Comparison of ENCODE assay signal across 8 mouse cellular contexts in the genomic region with DNA sequence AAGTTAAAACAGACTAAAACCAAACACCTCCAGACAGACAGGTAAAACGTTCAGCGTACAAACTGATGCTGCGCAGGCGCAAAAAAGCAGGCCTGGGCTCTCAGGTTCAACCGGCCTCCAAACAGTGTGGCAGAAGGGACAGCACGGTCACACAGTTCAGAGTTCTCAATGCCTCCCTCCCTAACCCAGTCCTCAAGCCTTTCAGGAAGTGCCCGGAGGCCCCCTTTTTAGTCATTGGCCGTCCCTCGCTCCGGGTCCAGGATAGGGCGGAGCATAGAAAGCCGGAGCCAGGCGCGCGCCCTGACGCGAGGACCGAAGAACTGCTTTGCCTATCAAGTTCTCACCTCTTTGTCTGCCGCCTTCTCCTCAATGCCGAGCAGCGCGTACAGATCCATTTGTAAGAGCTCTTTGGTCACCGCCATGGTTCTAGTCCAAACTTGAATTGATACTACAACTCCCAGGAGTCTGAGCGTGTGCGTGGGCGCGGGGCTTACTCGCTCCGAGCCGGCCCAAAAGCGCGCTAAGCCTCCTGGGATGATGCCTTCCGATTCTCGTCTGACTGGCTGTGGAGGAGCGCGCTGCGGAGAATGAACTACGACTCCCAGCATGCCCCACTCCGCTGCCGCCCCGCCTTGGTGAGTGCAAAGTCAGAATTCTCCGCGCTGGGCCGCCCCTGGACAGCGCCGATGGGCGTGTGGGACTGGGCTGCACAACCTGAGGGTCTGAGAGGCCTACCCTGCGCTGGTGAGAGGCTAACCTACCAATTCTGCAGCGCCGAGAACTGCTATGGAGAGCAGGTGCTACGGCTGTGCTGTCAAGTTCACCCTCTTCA. TPM values are rescaled to one million over a fixed set of nuclear protein-coding genes. Genes with fewer than 3 reads are reported as not detected.
DNase-seq lines count a peak whose midpoint lies in the region; ATAC-seq and TF ChIP-seq lines count a peak whose summit lies in the region.

A gene (plus strand): TSS at position 274 of the 832 bp plus-strand sequence.
A gene (minus strand): TSS at position 452 of the 832 bp plus-strand sequence.

- H3K4me3 ChIP-seq in C2C12 (ENCODE audit: insufficient read depth, poor library complexity, severe bottlenecking), result peak within 1 kb of the TSS; percentile 66
- H3K4me3 ChIP-seq in erythroblast, embryonic 14.5 days (replicated peaks), result peak within 1 kb of the TSS; percentile 72
- H3K4me3 ChIP-seq in heart, embryonic 11.5 days (ENCODE audit: low read depth, low read length), result peak within 1 kb of the TSS; percentile 78
- peak within 1 kb of the TSS; percentile 88 for H3K4me3 ChIP-seq in kidney, embryonic 16.5 days (ENCODE audit: low read length)
- peak within 1 kb of the TSS; percentile 87 for H3K4me3 ChIP-seq in liver, adult 2 months (ENCODE audit: insufficient read depth, low read depth, low read length)
- peak within 1 kb of the TSS; percentile 93 for H3K4me3 ChIP-seq in myocyte

- TF ChIP-seq POLR2A in brain, embryonic 14.5 days (IDR thresholded peaks at IDR 0.05; ENCODE audit: borderline replicate concordance, extremely low read depth, insufficient read depth, insufficient read length, poor library complexity, severe bottlenecking), result peak; percentile 67; the same call in 1 of the 2 replicates
- peak; percentile 65; the same call in 1 of the 2 replicates for TF ChIP-seq POLR2A in liver, adult 2 months (IDR thresholded peaks at IDR 0.05; ENCODE audit: extremely low read depth, insufficient read depth, low read length)
- TF ChIP-seq POLR2A in myocyte (IDR thresholded peaks at IDR 0.05; ENCODE audit: insufficient read length, low read depth), result peak; percentile 85

- H3K79me3 ChIP-seq in C2C12 (ENCODE audit: low read depth), result peaks cover 8% of the 10 kb centered on the region

- no peaks in the 10 kb centered on the region for H3K9me3 ChIP-seq in erythroblast, embryonic 14.5 days (ENCODE audit: control insufficient read depth, low read length)
- no peaks in the 10 kb centered on the region for H3K9me3 ChIP-seq in heart, embryonic 11.5 days (replicated peaks; ENCODE audit: control insufficient read depth, low read length)
- H3K9me3 ChIP-seq in kidney, embryonic 16.5 days (ENCODE audit: low read length), result no peaks in the 10 kb centered on the region

- H3K36me3 ChIP-seq in C2C12 (ENCODE audit: control insufficient read depth, insufficient read depth) (peaks cover 5% of the 10 kb centered on the region), myocyte (ENCODE audit: control insufficient read depth, insufficient read depth) (peaks cover 8% of the 10 kb centered on the region)
- H3K36me3 ChIP-seq in erythroblast, embryonic 14.5 days (ENCODE audit: control insufficient read depth), result peaks cover 26% of the 10 kb centered on the region
- peaks cover 21% of the 10 kb centered on the region for H3K36me3 ChIP-seq in heart, embryonic 11.5 days (ENCODE audit: control insufficient read depth, insufficient read depth, low read length)
- peaks cover 28% of the 10 kb centered on the region for H3K36me3 ChIP-seq in kidney, embryonic 16.5 days (ENCODE audit: insufficient read depth, low read length)
- peaks cover 11% of the 10 kb centered on the region for H3K36me3 ChIP-seq in liver, adult 2 months (ENCODE audit: control insufficient read depth, insufficient read depth, low read length)
- no peaks in the 10 kb centered on the region; the same call in 1 of the 2 replicates for H3K36me3 ChIP-seq in splenic B cell, adult 2 months (ENCODE audit: control insufficient read depth, insufficient read depth, low read length, poor library complexity, severe bottlenecking)

- DNase-seq in brain, embryonic 14.5 days (ENCODE audit: low read depth), result peak; percentile 99
- DNase-seq in liver, adult 2 months (ENCODE audit: extremely low read depth, low read depth, low spot score), result peak; percentile 95
- peak; percentile 95 for DNase-seq in splenic B cell, adult 2 months (ENCODE audit: low read depth, low spot score)

- H3K27me3 ChIP-seq in C2C12 (ENCODE audit: control insufficient read depth, insufficient read depth, insufficient read length), result no peaks in the 10 kb centered on the region
- H3K27me3 ChIP-seq in erythroblast, embryonic 14.5 days (ENCODE audit: control insufficient read depth), result no peaks in the 10 kb centered on the region
- H3K27me3 ChIP-seq in heart, embryonic 11.5 days (ENCODE audit: control insufficient read depth, insufficient read depth, low read length), result no peaks in the 10 kb centered on the region
- H3K27me3 ChIP-seq in kidney, embryonic 16.5 days (ENCODE audit: insufficient read depth, low read length), result no peaks in the 10 kb centered on the region
- no peaks in the 10 kb centered on the region for H3K27me3 ChIP-seq in liver, adult 2 months (ENCODE audit: control insufficient read depth, insufficient read depth, low read length)
- H3K27me3 ChIP-seq in myocyte (ENCODE audit: control insufficient read depth, insufficient read depth, insufficient read length), result no peaks in the 10 kb centered on the region
- H3K27me3 ChIP-seq in splenic B cell, adult 2 months (ENCODE audit: control insufficient read depth, insufficient read depth, low read length, poor library complexity, severe bottlenecking), result no peaks in the 10 kb centered on the region

- peaks cover 33% of the 10 kb centered on the region for H3K4me1 ChIP-seq in erythroblast, embryonic 14.5 days (ENCODE audit: control insufficient read depth)
- H3K4me1 ChIP-seq in heart, embryonic 11.5 days (ENCODE audit: control insufficient read depth, insufficient read depth, low read length), result peaks cover 10% of the 10 kb centered on the region
- H3K4me1 ChIP-seq in kidney, embryonic 16.5 days (ENCODE audit: insufficient read depth, low read length), result peaks cover 18% of the 10 kb centered on the region
- H3K4me1 ChIP-seq in liver, adult 2 months (ENCODE audit: control insufficient read depth, insufficient read depth, low read length), result peaks cover 4% of the 10 kb centered on the region; the same call in 1 of the 2 replicates

- H3ac ChIP-seq in C2C12 (ENCODE audit: control insufficient read depth, insufficient read length, low read depth) (peak within 1 kb of the TSS; percentile 92), myocyte (ENCODE audit: control insufficient read depth, insufficient read length) (peak within 1 kb of the TSS; percentile 47)

- H3K79me2 ChIP-seq in C2C12 (ENCODE audit: control insufficient read depth, insufficient read depth) (peaks cover 33% of the 10 kb centered on the region), myocyte (ENCODE audit: control insufficient read depth, insufficient read depth) (peaks cover 20% of the 10 kb centered on the region)
- H3K79me2 ChIP-seq in liver, adult 2 months (ENCODE audit: control insufficient read depth, insufficient read depth, low read length), result no peaks in the 10 kb centered on the region

- WGBS in heart, embryonic 11.5 days (ENCODE audit: insufficient replicate concordance), result under 1% methylated on average over 51 of the region's 51 CpGs
- under 1% methylated on average over 51 of the region's 51 CpGs for WGBS in kidney, embryonic 16.5 days
- under 1% methylated on average over 51 of the region's 51 CpGs for WGBS in liver, adult 2 months

- ATAC-seq in heart, embryonic 11.5 days (replicated peaks; ENCODE audit: insufficient number of reproducible peaks, low FRiP score, low TSS enrichment), result peak; percentile 96
- ATAC-seq in kidney, embryonic 16.5 days (ENCODE audit: low FRiP score, low TSS enrichment), result peak; percentile 98

- H3K4me2 ChIP-seq in heart, embryonic 11.5 days, result peak within 1 kb of the TSS; percentile 62
- peak within 1 kb of the TSS; percentile 77 for H3K4me2 ChIP-seq in kidney, embryonic 16.5 days (replicated peaks; ENCODE audit: low read depth, low read length)
- H3K4me2 ChIP-seq in myocyte (ENCODE audit: low read depth), result peak within 1 kb of the TSS; percentile 94

- no peak for TF ChIP-seq CTCF in C2C12 (IDR thresholded peaks at IDR 0.05; ENCODE audit: control insufficient read depth, insufficient read depth, insufficient read length)
- no peak for TF ChIP-seq CTCF in brain, embryonic 14.5 days (IDR thresholded peaks at IDR 0.05; ENCODE audit: borderline replicate concordance, extremely low read depth, insufficient read depth, insufficient read length)
- TF ChIP-seq CTCF in liver, adult 2 months (IDR thresholded peaks at IDR 0.05; ENCODE audit: low read depth, low read length), result no peak

- peak within 1 kb of the TSS; percentile 84 for H3K9ac ChIP-seq in heart, embryonic 11.5 days (ENCODE audit: low read depth, low read length)
- H3K9ac ChIP-seq in kidney, embryonic 16.5 days (replicated peaks; ENCODE audit: low read length), result peak within 1 kb of the TSS; percentile 89
- H3K9ac ChIP-seq in liver, adult 2 months (ENCODE audit: low read depth, low read length), result peak within 1 kb of the TSS; percentile 80

- H3K27ac ChIP-seq in heart, embryonic 11.5 days (ENCODE audit: low read depth, low read length), result peak within 1 kb of the TSS; percentile 66
- H3K27ac ChIP-seq in kidney, embryonic 16.5 days (ENCODE audit: low read length), result peak within 1 kb of the TSS; percentile 92
- H3K27ac ChIP-seq in liver, adult 2 months (replicated peaks; ENCODE audit: insufficient read depth, low read depth, low read length), result peak within 1 kb of the TSS; percentile 90

TF ChIP-seq in C2C12, 6 proteins besides CTCF, POLR2A, EP300 and RAD21 (continues in another document):
- TF ChIP-seq FOSL1 (IDR thresholded peaks at IDR 0.05; ENCODE audit: insufficient read depth, low read length, poor library complexity, severe bottlenecking) (no peak), MAX (IDR thresholded peaks at IDR 0.05) (peak; percentile 33)

TF ChIP-seq in myocyte, 11 proteins besides CTCF, POLR2A, EP300 and RAD21 (continues in another document):
- TF ChIP-seq SRF (IDR thresholded peaks at IDR 0.05; ENCODE audit: control insufficient read depth, insufficient read length, low read depth) (peak; percentile 26), MAX (IDR thresholded peaks at IDR 0.05; ENCODE audit: low read depth) (no peak)

RNA-seq across cellular contexts. Expression of the first gene that starts in this region (rescaled TPM):
- polyA plus RNA-seq in C2C12 (2012; fragmentation: generic; extraction: Trizol) (27.1 TPM), myocyte (2012; fragmentation: generic; extraction: Trizol) (23.2 TPM)
- polyA plus RNA-seq in brain, embryonic 14.5 days (2012; rRNA removed), result 69.2 and 132 TPM in 2 replicates
- polyA plus RNA-seq in erythroblast, embryonic 14.5 days (2012), result 1.1 and 1.9 TPM in 2 replicates
- 30.4 and 37.0 TPM in 2 replicates for polyA plus RNA-seq in heart, embryonic 11.5 days (2014; fragmentation: Nextera tagmentation; extraction: Ambion mirVana)
- 64.1 and 67.2 TPM in 2 replicates for polyA plus RNA-seq in kidney, embryonic 16.5 days (2015; fragmentation: Nextera tagmentation; extraction: Ambion mirVana)
- total RNA-seq in liver, adult 2 months (2014; rRNA removed), result 15.9 and 20.5 TPM in 2 replicates
- polyA plus RNA-seq in liver, adult 2 months (2012; rRNA removed), result 27.2 and 28.8 TPM in 2 replicates

RNA-seq across cellular contexts. Expression of the second gene that starts in this region (rescaled TPM):
- polyA plus RNA-seq in C2C12 (2012; fragmentation: generic; extraction: Trizol) (12.3 TPM), myocyte (2012; fragmentation: generic; extraction: Trizol) (17.2 TPM)
- polyA plus RNA-seq in brain, embryonic 14.5 days (2012; rRNA removed), result 25.7 and 32.4 TPM in 2 replicates
- polyA plus RNA-seq in erythroblast, embryonic 14.5 days (2012), result 3.9 and 5.5 TPM in 2 replicates
- 13.5 and 18.4 TPM in 2 replicates for polyA plus RNA-seq in heart, embryonic 11.5 days (2014; fragmentation: Nextera tagmentation; extraction: Ambion mirVana)
- polyA plus RNA-seq in kidney, embryonic 16.5 days (2015; fragmentation: Nextera tagmentation; extraction: Ambion mirVana), result 21.0 and 21.6 TPM in 2 replicates
- 1.8 and 3.6 TPM in 2 replicates for total RNA-seq in liver, adult 2 months (2014; rRNA removed)
- polyA plus RNA-seq in liver, adult 2 months (2012; rRNA removed), result 1.5 and 2.6 TPM in 2 replicates

Comparison
In these comparisons a context has a peak if more than half of its experiments do, and no peak if none do; other contexts are left out.
1. Peak in every context shown above with its lines: DNase-seq, ATAC-seq, H3K4me3 ChIP-seq and H3K27ac ChIP-seq.